Mouse (Mus musculus) cerebellum, postnatal 25 days (tissue): ENCODE results near the gene Ptchd3.

ENCODE experiments used
- DNase-seq, 2 experiments: peaks; one replicate each; pipeline ENCODE4 v3.0.0; 2021; ENCODE audit warnings: mixed read lengths in 2 of 2

Ptchd3 gene

GRCm38 (mm10) chr11:121829947-121830346 lies at the start of gene Ptchd3:
Gene Ptchd3, plus strand, starts transcription at chr11:121830247.
- DNase-seq, result no peak

- DNase-seq, result no peak
Measured at GRCm38 (mm10) chr11:121781831-121782230, 48.2 kb upstream of the Ptchd3 start.

- no peak for DNase-seq
Measured at GRCm38 (mm10) chr11:121787456-121787855, 42.6 kb upstream of the Ptchd3 start.

- DNase-seq, result no peak
Measured at GRCm38 (mm10) chr11:121789566-121789965, 40.5 kb upstream of the Ptchd3 start.

GRCm38 (mm10) chr11:121790671-121791094 lies 39.4 kb upstream of the Ptchd3 start:
- DNase-seq, result no peak

GRCm38 (mm10) chr11:121791446-121791845 lies 38.6 kb upstream of the Ptchd3 start:
- no peak for DNase-seq

- no peak for DNase-seq
Measured at GRCm38 (mm10) chr11:121791991-121792390, 38.1 kb upstream of the Ptchd3 start.

- DNase-seq, result no peak
Measured at GRCm38 (mm10) chr11:121793530-121793929, 36.5 kb upstream of the Ptchd3 start.

GRCm38 (mm10) chr11:121794186-121794585 lies 35.9 kb upstream of the Ptchd3 start:
- no peak for DNase-seq

- no peak for DNase-seq
Measured at GRCm38 (mm10) chr11:121794591-121795199, 35.4 kb upstream of the Ptchd3 start.

GRCm38 (mm10) chr11:121795978-121796377 lies 34.1 kb upstream of the Ptchd3 start:
- DNase-seq, result no peak

GRCm38 (mm10) chr11:121798591-121798990 lies 31.5 kb upstream of the Ptchd3 start:
- DNase-seq, result no peak

- DNase-seq, result no peak
Measured at GRCm38 (mm10) chr11:121799746-121800299, 30.2 kb upstream of the Ptchd3 start.

- no peak for DNase-seq
Measured at GRCm38 (mm10) chr11:121802743-121803142, 27.3 kb upstream of the Ptchd3 start.

GRCm38 (mm10) chr11:121804258-121805027 lies 25.6 kb upstream of the Ptchd3 start:
- DNase-seq, result no peak

- DNase-seq, result peak; percentile 79 to 88
Measured at GRCm38 (mm10) chr11:121808204-121808852, 21.7 kb upstream of the Ptchd3 start.

GRCm38 (mm10) chr11:121808866-121809265 lies 21.2 kb upstream of the Ptchd3 start:
- DNase-seq, result peak; percentile 44 to 45

- no peak for DNase-seq
Measured at GRCm38 (mm10) chr11:121845923-121846322, 15.9 kb downstream of the Ptchd3 start.

- peak; percentile 79 to 84 for DNase-seq
Measured at GRCm38 (mm10) chr11:121847790-121848299, 17.8 kb downstream of the Ptchd3 start.
